Mouse (Mus musculus) lung, postnatal 0 days (tissue): Measurements from ENCODE around the gene Dynlt1c.
"Not testable (repeated sequence)": the region's sequence is repeated elsewhere in the genome, so short reads cannot be mapped to it uniquely, and the experiment has no call there.

Source experiments
- CTCF ChIP-seq: IDR thresholded peaks from 2 replicates; pipeline ENCODE4 v1.5.1; 2016; ENCODE audit warnings: antibody characterized with exemption, mild to moderate bottlenecking
- EP300 ChIP-seq: IDR thresholded peaks from 2 replicates; pipeline ENCODE4 v1.6.1; 2016; ENCODE audit warnings: antibody characterized with exemption, mild to moderate bottlenecking, control low read depth

DNA sequence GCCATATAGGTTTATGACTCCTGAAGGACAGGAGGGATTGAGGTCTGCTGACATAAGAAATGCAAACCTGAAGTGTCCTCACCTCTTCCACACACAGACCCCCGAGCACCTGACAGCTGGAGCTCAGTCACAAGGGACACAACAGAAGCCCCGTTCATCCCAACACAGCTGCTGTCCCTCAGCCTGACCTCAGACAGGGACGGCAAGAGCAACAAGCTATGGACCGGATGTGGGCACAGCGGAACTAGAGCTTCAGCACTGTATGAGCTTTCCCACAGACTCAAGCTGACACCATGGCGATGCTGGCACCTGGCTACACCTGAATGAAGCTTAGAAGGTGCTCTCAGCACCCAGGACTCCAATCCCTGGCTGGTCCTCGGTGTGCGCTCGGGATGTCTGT is 12.8 kb downstream of the Dynlt1c start:
- TF ChIP-seq CTCF, EP300: not testable (repeated sequence)
